Mouse (Mus musculus) neural tube, embryonic 11.5 days (tissue): Measurements from ENCODE around the gene Grip2. TPM values are rescaled to one million over a fixed set of nuclear protein-coding genes. Genes with fewer than 3 reads are reported as not detected.

Experiments
- ATAC-seq: fragments of 200-750 bp; cut with Nextera tagmentation; 2 replicates; pipeline ENCODE4 v1.8.0; 2017; ENCODE audit warnings: moderate number of reproducible peaks, mild to moderate bottlenecking, moderate TSS enrichment, moderate library complexity; ENCODE audit not compliant: insufficient read depth, low FRiP score, low TSS enrichment
- DNase-seq: peaks from one replicate; pipeline ENCODE4 v3.0.0-alpha.2; 2015; ENCODE audit warnings: low spot score
- H3K27ac ChIP-seq: fragments of 300-500 bp; sonication (generic); 2 replicates; pipeline ENCODE4 v1.5.1; 2014; ENCODE audit warnings: low read depth, mild to moderate bottlenecking, low read length
- H3K27me3 ChIP-seq: fragments of 300-500 bp; sonication (generic); 2 replicates; pipeline ENCODE4 v1.6.1; 2014; ENCODE audit warnings: mild to moderate bottlenecking, low read length, mixed read lengths; ENCODE audit not compliant: control insufficient read depth, insufficient read depth
- H3K36me3 ChIP-seq: fragments of 300-500 bp; sonication (generic); 2 replicates; pipeline ENCODE4 v1.6.1; 2014; ENCODE audit warnings: mild to moderate bottlenecking, low read length, moderate library complexity, mixed read lengths; ENCODE audit not compliant: control insufficient read depth, insufficient read depth
- H3K4me1 ChIP-seq: fragments of 300-500 bp; sonication (generic); 2 replicates; pipeline ENCODE4 v1.6.1; 2014; ENCODE audit warnings: low read length, mixed read lengths; ENCODE audit not compliant: control insufficient read depth, insufficient read depth
- H3K4me2 ChIP-seq: fragments of 300-500 bp; sonication (generic); 2 replicates; pipeline ENCODE4 v1.6.1; 2014; ENCODE audit warnings: low read depth, mild to moderate bottlenecking, moderate library complexity
- H3K4me3 ChIP-seq: fragments of 300-500 bp; sonication (generic); 2 replicates; pipeline ENCODE4 v1.5.1; 2014; ENCODE audit warnings: low read depth, low read length
- H3K9ac ChIP-seq: fragments of 300-500 bp; sonication (generic); 2 replicates; pipeline ENCODE4 v1.6.1; 2014; ENCODE audit warnings: mild to moderate bottlenecking, low read length
- H3K9me3 ChIP-seq: fragments of 300-500 bp; sonication (generic); 2 replicates; pipeline ENCODE4 v1.6.1; 2016; ENCODE audit warnings: low read length; ENCODE audit not compliant: control insufficient read depth
- WGBS: fragments of 180-500 bp; shearing (Covaris S2); extraction: QIAGEN DNeasy Blood & Tissue Kit; methylation state at CpG from one replicate; pipeline ENCODE4 v1.1.7; 2014; 5-methylcytosine and 5-hydroxymethylcytosine counted together
- polyA plus RNA-seq: library from polyadenylated mRNA; unstranded; fragments of >200 nt; fragmentation: Nextera tagmentation; extraction: Ambion mirVana; gene quantifications from 2 replicates; pipeline ENCODE4 v1.2.1, GENCODE M21; 2014

Grip2 gene
- polyA plus RNA-seq, 1 experiment from 2014 or later: 1.9 TPM

GRCm38 (mm10) chr6:91736471-91736870, 90.6 kb downstream of the Grip2 start:
- Histone ChIP-seq H3K9me3 (no peaks in the 10 kb centered on the region), H3K4me3 (no peak overlapping the region), H3K9ac (no peak overlapping the region), H3K4me1 (no peaks in the 10 kb centered on the region; the same call in 1 of the 2 replicates), H3K36me3 (peaks cover 9% of the 10 kb centered on the region), H3K27ac (no peak overlapping the region), H3K4me2 (no peak overlapping the region), H3K27me3 (no peaks in the 10 kb centered on the region)
- WGBS: 38% methylated on average over 5 of the region's 5 CpGs
- DNase-seq: peak; percentile 38
- no peak for ATAC-seq

- Histone ChIP-seq H3K27ac (no peak overlapping the region), H3K27me3 (no peaks in the 10 kb centered on the region), H3K4me2 (no peak overlapping the region), H3K4me1 (peaks cover 23% of the 10 kb centered on the region), H3K36me3 (peaks cover 4% of the 10 kb centered on the region), H3K9ac (no peak overlapping the region), H3K4me3 (no peak overlapping the region), H3K9me3 (no peaks in the 10 kb centered on the region)
- 92% methylated on average over 11 of the region's 11 CpGs for WGBS
- ATAC-seq (no peak), DNase-seq (no peak)
Measured at GRCm38 (mm10) chr6:91732138-91732537, 94.9 kb downstream of the Grip2 start.

- Histone ChIP-seq H3K9me3 (no peaks in the 10 kb centered on the region), H3K4me2 (0 out of 2 replicates have a peak overlapping the region, but pooled peaks have one; percentile 5), H3K27me3 (no peaks in the 10 kb centered on the region), H3K4me1 (peaks cover 23% of the 10 kb centered on the region), H3K9ac (peak overlapping the region; percentile 29), H3K36me3 (peaks cover 5% of the 10 kb centered on the region), H3K4me3 (no peak overlapping the region), H3K27ac (peak overlapping the region; percentile 79)
- DNase-seq: peak; percentile 64
- 6% methylated on average over 12 of the region's 12 CpGs for WGBS
- ATAC-seq: peak; percentile 53; the same call in 1 of the 2 replicates
Measured at GRCm38 (mm10) chr6:91729677-91730127, 97.3 kb downstream of the Grip2 start.

- H3K9me3 ChIP-seq: no peaks in the 10 kb centered on the region
- peaks cover 10% of the 10 kb centered on the region for H3K36me3 ChIP-seq
- no peak for ATAC-seq
- DNase-seq: no peak
- H3K4me3 ChIP-seq: no peak overlapping the region
- H3K27ac ChIP-seq: peak overlapping the region; percentile 79
- 44% methylated on average over 6 of the region's 6 CpGs for WGBS
- H3K9ac ChIP-seq: no peak overlapping the region
- peaks cover 23% of the 10 kb centered on the region for H3K4me1 ChIP-seq
- no peak overlapping the region for H3K4me2 ChIP-seq
- no peaks in the 10 kb centered on the region for H3K27me3 ChIP-seq
Measured at GRCm38 (mm10) chr6:91728939-91729619, 98.0 kb downstream of the Grip2 start.

GRCm38 (mm10) chr6:91727361-91727760, 99.7 kb downstream of the Grip2 start:
- H3K9me3 ChIP-seq: no peaks in the 10 kb centered on the region
- no peak overlapping the region for H3K4me3 ChIP-seq
- H3K4me2 ChIP-seq: no peak overlapping the region
- H3K4me1 ChIP-seq: peaks cover 23% of the 10 kb centered on the region
- H3K27ac ChIP-seq: no peak overlapping the region
- DNase-seq (no peak), ATAC-seq (no peak)
- no peak overlapping the region for H3K9ac ChIP-seq
- peaks cover 10% of the 10 kb centered on the region for H3K36me3 ChIP-seq
- WGBS: 94% methylated on average over 1 of the region's 1 CpGs
- no peaks in the 10 kb centered on the region for H3K27me3 ChIP-seq

- Histone ChIP-seq H3K9me3 (no peaks in the 10 kb centered on the region), H3K4me1 (peaks cover 35% of the 10 kb centered on the region), H3K27ac (peak overlapping the region; percentile 46; the same call in 1 of the 2 replicates), H3K4me2 (no peak overlapping the region), H3K36me3 (peaks cover 10% of the 10 kb centered on the region), H3K4me3 (no peak overlapping the region), H3K27me3 (no peaks in the 10 kb centered on the region), H3K9ac (0 out of 2 replicates have a peak overlapping the region, but pooled peaks have one; percentile 26)
- 34% methylated on average over 12 of the region's 12 CpGs for WGBS
- no peak for ATAC-seq
- DNase-seq: no peak
Measured at GRCm38 (mm10) chr6:91721215-91721701, 105.8 kb downstream of the Grip2 start.

GRCm38 (mm10) chr6:91720588-91721214, 106.3 kb downstream of the Grip2 start:
- Histone ChIP-seq H3K4me1 (peaks cover 35% of the 10 kb centered on the region), H3K4me3 (no peak overlapping the region)
- peak; percentile 42 for ATAC-seq

GRCm38 (mm10) chr6:91719865-91720533, 107.1 kb downstream of the Grip2 start:
- Histone ChIP-seq H3K9me3 (no peaks in the 10 kb centered on the region), H3K36me3 (peaks cover 7% of the 10 kb centered on the region; the same call in 1 of the 2 replicates), H3K27me3 (no peaks in the 10 kb centered on the region), H3K9ac (peak overlapping the region; percentile 22), H3K4me3 (no peak overlapping the region), H3K4me1 (peaks cover 35% of the 10 kb centered on the region), H3K4me2 (no peak overlapping the region), H3K27ac (peak overlapping the region; percentile 80)
- WGBS: 19% methylated on average over 9 of the region's 9 CpGs
- DNase-seq: peak; percentile 66
- ATAC-seq: peak; percentile 71

More at GRCm38 (mm10) chr6:91720588-91721214, 106.3 kb downstream of the Grip2 start:
- Histone ChIP-seq H3K27me3 (no peaks in the 10 kb centered on the region), H3K9me3 (no peaks in the 10 kb centered on the region), H3K36me3 (peaks cover 7% of the 10 kb centered on the region; the same call in 1 of the 2 replicates), H3K27ac (peak overlapping the region; percentile 80), H3K9ac (peak overlapping the region; percentile 22; the same call in 1 of the 2 replicates), H3K4me2 (no peak overlapping the region)
- 44% methylated on average over 4 of the region's 4 CpGs for WGBS
- peak; percentile 27 for DNase-seq
